Mouse (Mus musculus) heart, embryonic 11.5 days (tissue): Measurements from ENCODE around the gene Commd1. TPM values are rescaled to one million over a fixed set of nuclear protein-coding genes. Genes with fewer than 3 reads are reported as not detected.

Experiments
- ATAC-seq: fragments of 200-750 bp; cut with Nextera tagmentation; replicated peaks from 2 replicates; pipeline ENCODE4 v1.8.0; 2017; ENCODE audit warnings: moderate library complexity; ENCODE audit not compliant: insufficient number of reproducible peaks, low FRiP score, low TSS enrichment
- H3K27ac ChIP-seq: fragments of 300-500 bp; sonication (generic); 2 replicates; pipeline ENCODE4 v1.5.1; 2014; ENCODE audit warnings: mild to moderate bottlenecking, low read depth, low read length
- H3K27me3 ChIP-seq: fragments of 300-500 bp; sonication (generic); 2 replicates; pipeline ENCODE4 v1.6.1; 2014; ENCODE audit warnings: mild to moderate bottlenecking, low read length, mixed read lengths; ENCODE audit not compliant: control insufficient read depth, insufficient read depth
- H3K36me3 ChIP-seq: fragments of 300-500 bp; sonication (generic); 2 replicates; pipeline ENCODE4 v1.6.1; 2014; ENCODE audit warnings: mild to moderate bottlenecking, low read length, moderate library complexity, mixed read lengths; ENCODE audit not compliant: control insufficient read depth, insufficient read depth
- H3K4me1 ChIP-seq: fragments of 300-500 bp; sonication (generic); 2 replicates; pipeline ENCODE4 v1.6.1; 2014; ENCODE audit warnings: low read length; ENCODE audit not compliant: control insufficient read depth, insufficient read depth
- H3K4me2 ChIP-seq: fragments of 300-500 bp; sonication (generic); 2 replicates; pipeline ENCODE4 v1.6.1; 2014; ENCODE audit warnings: mild to moderate bottlenecking, moderate library complexity
- H3K4me3 ChIP-seq: fragments of 300-500 bp; sonication (generic); 2 replicates; pipeline ENCODE4 v1.5.1; 2014; ENCODE audit warnings: low read depth, low read length
- H3K9ac ChIP-seq: fragments of 300-500 bp; sonication (generic); 2 replicates; pipeline ENCODE4 v1.6.1; 2014; ENCODE audit warnings: mild to moderate bottlenecking, low read depth, low read length, moderate library complexity
- H3K9me3 ChIP-seq: fragments of 300-500 bp; sonication (generic); replicated peaks from 2 replicates; pipeline ENCODE4 v1.6.1; 2016; ENCODE audit warnings: low read length; ENCODE audit not compliant: control insufficient read depth
- WGBS: fragments of 180-500 bp; shearing (Covaris S2); extraction: QIAGEN DNeasy Blood & Tissue Kit; methylation state at CpG from one replicate; pipeline ENCODE4 v1.1.7; 2014; ENCODE audit not compliant: insufficient replicate concordance; 5-methylcytosine and 5-hydroxymethylcytosine counted together
- polyA plus RNA-seq: library from polyadenylated mRNA; unstranded; fragments of >200 nt; fragmentation: Nextera tagmentation; extraction: Ambion mirVana; gene quantifications from 2 replicates; pipeline ENCODE4 v1.2.1, GENCODE M21; 2014

The Commd1 gene
- polyA plus RNA-seq, 1 experiment from 2014 or later, result 355 TPM

GRCm38 (mm10) chr11:22847732-22848648 lies 134.2 kb downstream of the Commd1 start:
- Histone ChIP-seq H3K9ac (no peak overlapping the region), H3K4me3 (no peak overlapping the region), H3K4me1 (peaks cover 34% of the 10 kb centered on the region), H3K27ac (no peak overlapping the region), H3K36me3 (no peaks in the 10 kb centered on the region), H3K4me2 (no peak overlapping the region), H3K27me3 (no peaks in the 10 kb centered on the region), H3K9me3 (no peaks in the 10 kb centered on the region)
- no peak for ATAC-seq
- WGBS, result 45% methylated on average over 8 of the region's 8 CpGs

GRCm38 (mm10) chr11:22846960-22847731 lies 135.0 kb downstream of the Commd1 start:
- no peak for ATAC-seq
- H3K4me1 ChIP-seq, result peaks cover 34% of the 10 kb centered on the region
- H3K27me3 ChIP-seq, result no peaks in the 10 kb centered on the region
- H3K4me2 ChIP-seq, result no peak overlapping the region
- H3K4me3 ChIP-seq, result no peak overlapping the region
- H3K36me3 ChIP-seq, result no peaks in the 10 kb centered on the region
- no peak overlapping the region for H3K27ac ChIP-seq
- H3K9ac ChIP-seq, result no peak overlapping the region
- H3K9me3 ChIP-seq, result no peaks in the 10 kb centered on the region
- WGBS, result 35% methylated on average over 8 of the region's 8 CpGs

Other genes with a start within 250 kb of the Commd1 start
- gene B3gnt2, start 121.4 kb downstream of the Commd1 start, polyA plus RNA-seq, result 2.2 and 2.9 TPM in 2 replicates
- gene Zrsr1, start 10.4 kb downstream of the Commd1 start, polyA plus RNA-seq, result 2.2 and 3.1 TPM in 2 replicates
- gene Gm28048, start 292 bp downstream of the Commd1 start, polyA plus RNA-seq, result 8.2 and 11.5 TPM in 2 replicates
- 275 and 277 TPM in 2 replicates for gene Cct4, start 8.1 kb upstream of the Commd1 start, polyA plus RNA-seq
- gene Fam161a, start 25.1 kb upstream of the Commd1 start, polyA plus RNA-seq, result 1.3 and 1.9 TPM in 2 replicates